Mouse (Mus musculus) thymus, postnatal 0 days (tissue): Measurements from ENCODE around the gene Gm20738. TPM values are rescaled to one million over a fixed set of nuclear protein-coding genes. Genes with fewer than 3 reads are reported as not detected.
"Not testable (repeated sequence)": the region's sequence is repeated elsewhere in the genome, so short reads cannot be mapped to it uniquely, and the experiment has no call there.

Source experiments
- DNase-seq: peaks from one replicate; pipeline ENCODE4 v3.0.0-alpha.2; 2015; ENCODE audit warnings: low spot score
- polyA plus RNA-seq: library from polyadenylated mRNA; unstranded; fragments of >200 nt; fragmentation: Nextera tagmentation; extraction: Ambion mirVana; gene quantifications from 2 replicates; pipeline ENCODE4 v1.2.1, GENCODE M21; 2015

The Gm20738 gene
- polyA plus RNA-seq, result not detected in 2 replicates

DNA sequence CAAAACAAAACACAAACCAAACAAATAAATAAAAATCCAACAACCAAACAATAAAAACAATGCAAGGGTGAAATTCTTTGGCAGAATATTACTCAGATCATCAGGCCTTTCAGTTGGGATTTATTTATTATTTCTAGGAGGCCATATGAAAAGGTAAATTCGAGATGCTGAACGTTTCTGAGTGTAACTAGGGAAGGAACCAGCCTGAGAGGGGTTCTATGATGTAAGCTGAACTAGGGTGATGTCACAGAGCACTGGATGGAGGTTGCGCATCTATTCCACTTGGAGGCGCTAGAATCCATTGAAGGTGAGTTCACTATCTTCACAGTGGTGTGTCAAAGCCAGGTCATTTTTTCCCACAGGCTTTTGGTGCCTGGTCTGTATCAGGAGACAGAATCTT lies at the start of gene Gm20738:
Gm20738 (plus strand) TSS at position 301 of the 400 bp plus-strand sequence.
- DNase-seq, result not testable (repeated sequence)
